Mouse (Mus musculus) forebrain, embryonic 14.5 days (tissue): ENCODE results near the gene Hsd17b13. TPM values are rescaled to one million over a fixed set of nuclear protein-coding genes. Genes with fewer than 3 reads are reported as not detected.

Experiments used
- ATAC-seq: fragments of 200-750 bp; cut with Nextera tagmentation; 2 replicates; pipeline ENCODE4 v1.8.0; 2017; ENCODE audit warnings: mild to moderate bottlenecking, moderate library complexity
- DNase-seq: peaks from one replicate; pipeline ENCODE4 v3.0.0-alpha.2; 2015; ENCODE audit warnings: low spot score
- H3K27ac ChIP-seq: fragments of 300-500 bp; sonication (generic); 2 replicates; pipeline ENCODE4 v1.5.1; 2014; ENCODE audit warnings: low read depth, mild to moderate bottlenecking, control low read depth, low read length, moderate library complexity
- H3K27me3 ChIP-seq: fragments of 300-500 bp; sonication (generic); replicated peaks from 2 replicates; pipeline ENCODE4 v1.6.1; 2014; ENCODE audit warnings: low read length, control low read depth, mixed read lengths; ENCODE audit not compliant: control insufficient read depth, insufficient read depth
- H3K36me3 ChIP-seq: fragments of 300-500 bp; sonication (generic); 2 replicates; pipeline ENCODE4 v1.6.1; 2014; ENCODE audit warnings: low read length, control low read depth; ENCODE audit not compliant: control insufficient read depth, insufficient read depth
- H3K4me1 ChIP-seq: fragments of 300-500 bp; sonication (generic); 2 replicates; pipeline ENCODE4 v1.6.1; 2014; ENCODE audit warnings: antibody characterized with exemption, low read length, control low read depth; ENCODE audit not compliant: control insufficient read depth, insufficient read depth
- H3K4me2 ChIP-seq: fragments of 300-500 bp; sonication (generic); 2 replicates; pipeline ENCODE4 v1.6.1; 2014; ENCODE audit warnings: mild to moderate bottlenecking, control low read depth, low read length
- H3K4me3 ChIP-seq: fragments of 300-500 bp; sonication (generic); 2 replicates; pipeline ENCODE4 v1.5.1; 2014; ENCODE audit warnings: low read depth, low read length, control low read depth
- H3K9ac ChIP-seq: fragments of 300-500 bp; sonication (generic); 2 replicates; pipeline ENCODE4 v1.6.1; 2014; ENCODE audit warnings: mild to moderate bottlenecking, low read length, control low read depth, moderate library complexity
- H3K9me3 ChIP-seq: fragments of 300-500 bp; sonication (generic); replicated peaks from 2 replicates; pipeline ENCODE4 v1.6.1; 2016; ENCODE audit warnings: low read length, control low read depth, mixed read lengths; ENCODE audit not compliant: control insufficient read depth
- WGBS: fragments of 180-500 bp; shearing (Covaris S2); extraction: QIAGEN DNeasy Blood & Tissue Kit; methylation state at CpG from one replicate; pipeline ENCODE4 v1.1.7; 2014; 5-methylcytosine and 5-hydroxymethylcytosine counted together
- polyA plus RNA-seq: library from polyadenylated mRNA; unstranded; fragments of >200 nt; fragmentation: Nextera tagmentation; extraction: Ambion mirVana; gene quantifications from 2 replicates; pipeline ENCODE4 v1.2.1, GENCODE M21; 2014

The Hsd17b13 gene
- polyA plus RNA-seq, 1 experiment from 2014 or later: not detected

GRCm38 (mm10) chr5:104010261-104010660, 33.1 kb upstream of the Hsd17b13 start:
- H3K27me3 ChIP-seq: no peaks in the 10 kb centered on the region
- H3K4me3 ChIP-seq: no peak overlapping the region
- H3K36me3 ChIP-seq: no peaks in the 10 kb centered on the region
- no peak for DNase-seq
- no peak overlapping the region for H3K9ac ChIP-seq
- 95% methylated on average over 7 of the region's 7 CpGs for WGBS
- H3K4me1 ChIP-seq: no peaks in the 10 kb centered on the region
- no peak for ATAC-seq
- H3K9me3 ChIP-seq: no peaks in the 10 kb centered on the region
- no peak overlapping the region for H3K4me2 ChIP-seq
- no peak overlapping the region for H3K27ac ChIP-seq

GRCm38 (mm10) chr5:104009421-104009820, 32.2 kb upstream of the Hsd17b13 start:
- no peak overlapping the region for H3K4me2 ChIP-seq
- no peak for ATAC-seq

GRCm38 (mm10) chr5:104007801-104008200, 30.6 kb upstream of the Hsd17b13 start:
- Histone ChIP-seq H3K9ac (no peak overlapping the region), H3K27me3 (no peaks in the 10 kb centered on the region), H3K4me2 (no peak overlapping the region), H3K9me3 (no peaks in the 10 kb centered on the region), H3K4me3 (no peak overlapping the region), H3K27ac (no peak overlapping the region), H3K4me1 (0 out of 2 replicates have a peak, but pooled peaks cover 3% of the 10 kb centered on the region), H3K36me3 (no peaks in the 10 kb centered on the region)
- DNase-seq: no peak
- ATAC-seq: no peak
- 81% methylated on average over 5 of the region's 5 CpGs for WGBS

More at GRCm38 (mm10) chr5:104009421-104009820, 32.2 kb upstream of the Hsd17b13 start:
- Histone ChIP-seq H3K4me1 (no peaks in the 10 kb centered on the region), H3K9me3 (no peaks in the 10 kb centered on the region), H3K27me3 (no peaks in the 10 kb centered on the region), H3K9ac (no peak overlapping the region), H3K27ac (no peak overlapping the region), H3K4me3 (no peak overlapping the region), H3K36me3 (no peaks in the 10 kb centered on the region)
- WGBS: 91% methylated on average over 3 of the region's 3 CpGs
- no peak for DNase-seq

GRCm38 (mm10) chr5:104006811-104007210, 29.6 kb upstream of the Hsd17b13 start:
- Histone ChIP-seq H3K9me3 (no peaks in the 10 kb centered on the region), H3K4me1 (0 out of 2 replicates have a peak, but pooled peaks cover 3% of the 10 kb centered on the region), H3K27me3 (no peaks in the 10 kb centered on the region), H3K36me3 (no peaks in the 10 kb centered on the region), H3K4me3 (no peak overlapping the region), H3K4me2 (no peak overlapping the region), H3K9ac (no peak overlapping the region), H3K27ac (no peak overlapping the region)
- no peak for DNase-seq
- 64% methylated on average over 3 of the region's 3 CpGs for WGBS
- no peak for ATAC-seq

- Histone ChIP-seq H3K4me2 (no peak overlapping the region), H3K9me3 (no peaks in the 10 kb centered on the region), H3K36me3 (no peaks in the 10 kb centered on the region), H3K27me3 (no peaks in the 10 kb centered on the region), H3K4me1 (0 out of 2 replicates have a peak, but pooled peaks cover 3% of the 10 kb centered on the region), H3K4me3 (no peak overlapping the region), H3K9ac (no peak overlapping the region), H3K27ac (no peak overlapping the region)
- WGBS: 84% methylated on average over 2 of the region's 2 CpGs
- ATAC-seq (no peak), DNase-seq (no peak)
These were observed 26.7 kb upstream of the Hsd17b13 start for GRCm38 (mm10) chr5:104003955-104004354.

GRCm38 (mm10) chr5:104003256-104003931, 26.2 kb upstream of the Hsd17b13 start:
- H3K36me3 ChIP-seq: no peaks in the 10 kb centered on the region
- H3K27ac ChIP-seq: no peak overlapping the region
- no peaks in the 10 kb centered on the region for H3K9me3 ChIP-seq
- ATAC-seq: 0 out of 2 replicates have a peak, but pooled peaks have one; percentile 29
- 0 out of 2 replicates have a peak overlapping the region, but pooled peaks have one; percentile 10 for H3K4me3 ChIP-seq
- peak overlapping the region; percentile 50 for H3K9ac ChIP-seq
- no peak for DNase-seq
- peak overlapping the region; percentile 43 for H3K4me2 ChIP-seq
- no peaks in the 10 kb centered on the region for H3K27me3 ChIP-seq
- H3K4me1 ChIP-seq: 0 out of 2 replicates have a peak, but pooled peaks cover 3% of the 10 kb centered on the region
- WGBS: 47% methylated on average over 15 of the region's 15 CpGs

- H3K9ac ChIP-seq: peak overlapping the region; percentile 50
- 15% methylated on average over 18 of the region's 18 CpGs for WGBS
- no peak overlapping the region for H3K27ac ChIP-seq
- H3K9me3 ChIP-seq: no peaks in the 10 kb centered on the region
- no peaks in the 10 kb centered on the region for H3K27me3 ChIP-seq
- 0 out of 2 replicates have a peak, but pooled peaks cover 3% of the 10 kb centered on the region for H3K4me1 ChIP-seq
- peak overlapping the region; percentile 43 for H3K4me2 ChIP-seq
- peak overlapping the region; percentile 10; the same call in 1 of the 2 replicates for H3K4me3 ChIP-seq
- DNase-seq: no peak
- no peak for ATAC-seq
- H3K36me3 ChIP-seq: no peaks in the 10 kb centered on the region
These were observed 25.5 kb upstream of the Hsd17b13 start for GRCm38 (mm10) chr5:104002549-104003255.

- H3K4me1 ChIP-seq: 0 out of 2 replicates have a peak, but pooled peaks cover 3% of the 10 kb centered on the region
- H3K27ac ChIP-seq: no peak overlapping the region
- no peak overlapping the region for H3K4me3 ChIP-seq
- no peaks in the 10 kb centered on the region for H3K9me3 ChIP-seq
- DNase-seq (peak; percentile 85), ATAC-seq (peak; percentile 40; the same call in 1 of the 2 replicates)
- no peaks in the 10 kb centered on the region for H3K27me3 ChIP-seq
- no peaks in the 10 kb centered on the region for H3K36me3 ChIP-seq
- H3K9ac ChIP-seq: no peak overlapping the region
- H3K4me2 ChIP-seq: no peak overlapping the region
- 10% methylated on average over 5 of the region's 5 CpGs for WGBS
These were observed 22.5 kb upstream of the Hsd17b13 start for GRCm38 (mm10) chr5:103999738-104000137.

- peak; percentile 34 for DNase-seq
- 58% methylated on average over 5 of the region's 5 CpGs for WGBS
These were observed 21.5 kb upstream of the Hsd17b13 start for GRCm38 (mm10) chr5:103998739-103999138.

More at GRCm38 (mm10) chr5:103998739-103999138, 21.5 kb upstream of the Hsd17b13 start:
- Histone ChIP-seq H3K4me2 (no peak overlapping the region), H3K9me3 (no peaks in the 10 kb centered on the region), H3K4me3 (no peak overlapping the region), H3K36me3 (no peaks in the 10 kb centered on the region), H3K27me3 (no peaks in the 10 kb centered on the region), H3K27ac (no peak overlapping the region), H3K9ac (no peak overlapping the region), H3K4me1 (0 out of 2 replicates have a peak, but pooled peaks cover 3% of the 10 kb centered on the region)
- no peak for ATAC-seq
